Mouse (Mus musculus): ENCODE results near the gene Cc2d2a.

Gene Cc2d2a

GRCm38 (mm10) chr5:43661997-43662961 lies at the start of gene Cc2d2a:
Gene Cc2d2a (plus strand): TSS chr5:43662346.
- peak; percentile 64 for DNase-seq (ENCODE audit: extremely low read depth, insufficient read length, low spot score)

GRCm38 (mm10) chr5:43621575-43622299 lies 40.4 kb upstream of the Cc2d2a start:
- no peak for DNase-seq (ENCODE audit: extremely low read depth, insufficient read length, low spot score)

- DNase-seq (ENCODE audit: extremely low read depth, insufficient read length, low spot score) = no peak
These were observed 36.7 kb upstream of the Cc2d2a start for GRCm38 (mm10) chr5:43625407-43625806.

- DNase-seq (ENCODE audit: extremely low read depth, insufficient read length, low spot score) = no peak
These were observed 28.0 kb upstream of the Cc2d2a start for GRCm38 (mm10) chr5:43634071-43634601.

GRCm38 (mm10) chr5:43634602-43635081 lies 27.5 kb upstream of the Cc2d2a start:
- no peak for DNase-seq (ENCODE audit: extremely low read depth, insufficient read length, low spot score)

GRCm38 (mm10) chr5:43645020-43645419 lies 17.1 kb upstream of the Cc2d2a start:
- no peak for DNase-seq (ENCODE audit: extremely low read depth, insufficient read length, low spot score)

- no peak for DNase-seq (ENCODE audit: extremely low read depth, insufficient read length, low spot score)
These were observed 14.9 kb upstream of the Cc2d2a start for GRCm38 (mm10) chr5:43647098-43647774.

GRCm38 (mm10) chr5:43661498-43661897 lies 648 bp upstream of the Cc2d2a start:
- no peak for DNase-seq (ENCODE audit: extremely low read depth, insufficient read length, low spot score)

- no peak for DNase-seq (ENCODE audit: extremely low read depth, insufficient read length, low spot score)
These were observed 1.4 kb downstream of the Cc2d2a start for GRCm38 (mm10) chr5:43663531-43663930.

GRCm38 (mm10) chr5:43665144-43665543 lies 3.0 kb downstream of the Cc2d2a start:
- no peak for DNase-seq (ENCODE audit: extremely low read depth, insufficient read length, low spot score)

- no peak for DNase-seq (ENCODE audit: extremely low read depth, insufficient read length, low spot score)
These were observed 7.0 kb downstream of the Cc2d2a start for GRCm38 (mm10) chr5:43669118-43669645.

- DNase-seq (ENCODE audit: extremely low read depth, insufficient read length, low spot score) = peak; percentile 79
These were observed 10.2 kb downstream of the Cc2d2a start for GRCm38 (mm10) chr5:43672177-43672911.

- no peak for DNase-seq (ENCODE audit: extremely low read depth, insufficient read length, low spot score)
These were observed 10.9 kb downstream of the Cc2d2a start for GRCm38 (mm10) chr5:43673083-43673482.

- no peak for DNase-seq (ENCODE audit: extremely low read depth, insufficient read length, low spot score)
These were observed 23.3 kb downstream of the Cc2d2a start for GRCm38 (mm10) chr5:43685466-43685865.

- DNase-seq (ENCODE audit: extremely low read depth, insufficient read length, low spot score) = peak; percentile 80
These were observed 30.3 kb downstream of the Cc2d2a start for GRCm38 (mm10) chr5:43692489-43692888.

GRCm38 (mm10) chr5:43697133-43697532 lies 35.0 kb downstream of the Cc2d2a start:
- no peak for DNase-seq (ENCODE audit: extremely low read depth, insufficient read length, low spot score)

GRCm38 (mm10) chr5:43699240-43699639 lies 37.1 kb downstream of the Cc2d2a start:
- DNase-seq (ENCODE audit: extremely low read depth, insufficient read length, low spot score) = no peak

GRCm38 (mm10) chr5:43721538-43722451 lies 59.6 kb downstream of the Cc2d2a start:
- DNase-seq (ENCODE audit: extremely low read depth, insufficient read length, low spot score) = no peak

GRCm38 (mm10) chr5:43722452-43722783 lies 60.3 kb downstream of the Cc2d2a start:
- DNase-seq (ENCODE audit: extremely low read depth, insufficient read length, low spot score) = no peak

Measured in 3134 (cell line).